Mouse (Mus musculus) adipocyte (in vitro differentiated cells): ENCODE data around the gene Acot3.
"Not testable (repeated sequence)": the region's sequence is repeated elsewhere in the genome, so short reads cannot be mapped to it uniquely, and the experiment has no call there.

Experiments used
- DNase-seq: peaks from one replicate; pipeline ENCODE4 v3.0.0-alpha.2; 2016; ENCODE audit warnings: low spot score

The Acot3 gene

GRCm38 (mm10) chr12:84100604-84101492 lies 48.9 kb downstream of the Acot3 start, which contains the start of gene Acot6:
Gene Acot6, plus strand, starts transcription at chr12:84100654.
- DNase-seq: not testable (repeated sequence)

GRCm38 (mm10) chr12:84101493-84101845 lies 49.5 kb downstream of the Acot3 start:
- DNase-seq: no peak

- no peak for DNase-seq
These were observed 55.1 kb downstream of the Acot3 start for GRCm38 (mm10) chr12:84107012-84107411.

- DNase-seq: no peak
These were observed 55.7 kb downstream of the Acot3 start for GRCm38 (mm10) chr12:84107692-84108091.

- no peak for DNase-seq
These were observed 58.0 kb downstream of the Acot3 start for GRCm38 (mm10) chr12:84109924-84110323.
